Mouse (Mus musculus) neural tube, postnatal 0 days (tissue): Measurements from ENCODE around the gene Gm12789. TPM values are rescaled to one million over a fixed set of nuclear protein-coding genes. Genes with fewer than 3 reads are reported as not detected.

Experiments
- polyA plus RNA-seq: library from polyadenylated mRNA; unstranded; fragments of >200 nt; fragmentation: Nextera tagmentation; extraction: Ambion mirVana; gene quantifications from 2 replicates; pipeline ENCODE4 v1.2.1, GENCODE M21; 2015

Gene Gm12789
- polyA plus RNA-seq: not detected in 2 replicates

GRCm38 (mm10) chr4:101986326-101986725 lies at the start of gene Gm12789:
Gm12789 (plus strand) TSS chr4:101986626.

GRCm38 (mm10) chr4:101940107-101940506 lies 46.3 kb upstream of the Gm12789 start, which contains the start of gene Gm12794:
Gm12794 (plus strand) TSS chr4:101940407.

GRCm38 (mm10) chr4:101980949-101981348 lies 5.5 kb upstream of the Gm12789 start, which contains the start of gene Gm12790:
Gm12790 (minus strand) TSS chr4:101981049.

Other genes with a start within 250 kb of the Gm12789 start
- not detected in 2 replicates for gene B020004J07Rik, start 142.6 kb upstream of the Gm12789 start, polyA plus RNA-seq
- not detected in 2 replicates for gene C130073F10Rik, start 92.8 kb upstream of the Gm12789 start, polyA plus RNA-seq
- gene Gm12800, start 77.5 kb upstream of the Gm12789 start, polyA plus RNA-seq: not detected in 2 replicates
- not detected in 2 replicates for gene Gm12794, start 46.2 kb upstream of the Gm12789 start, polyA plus RNA-seq
- not detected in 2 replicates for gene Gm12790, start 5.6 kb upstream of the Gm12789 start, polyA plus RNA-seq
- 47.5 and 52.6 TPM in 2 replicates for gene Pde4b, start 100.9 kb downstream of the Gm12789 start, polyA plus RNA-seq